Mouse (Mus musculus): ENCODE data around the gene Acsl1.
"Not testable (repeated sequence)": the region's sequence is repeated elsewhere in the genome, so short reads cannot be mapped to it uniquely, and the experiment has no call there.

Gene Acsl1

GRCm38 (mm10) chr8:46559428-46559827 is 88.6 kb downstream of the Acsl1 start:
- DNase-seq (ENCODE audit: low read depth, low spot score): peak; percentile 55

GRCm38 (mm10) chr8:46562333-46562732 is 91.5 kb downstream of the Acsl1 start:
- DNase-seq (ENCODE audit: low read depth, low spot score): no peak

GRCm38 (mm10) chr8:46566914-46567529 is 96.2 kb downstream of the Acsl1 start:
- no peak for DNase-seq (ENCODE audit: low read depth, low spot score)

- no peak for DNase-seq (ENCODE audit: low read depth, low spot score)
These were observed 97.1 kb downstream of the Acsl1 start for GRCm38 (mm10) chr8:46567946-46568345.

- peak; percentile 43 for DNase-seq (ENCODE audit: low read depth, low spot score)
These were observed 98.1 kb downstream of the Acsl1 start for GRCm38 (mm10) chr8:46568942-46569341.

GRCm38 (mm10) chr8:46569659-46570441 is 99.0 kb downstream of the Acsl1 start:
- no peak for DNase-seq (ENCODE audit: low read depth, low spot score)

- no peak for DNase-seq (ENCODE audit: low read depth, low spot score)
These were observed 99.8 kb downstream of the Acsl1 start for GRCm38 (mm10) chr8:46570673-46571072.

- no peak for DNase-seq (ENCODE audit: low read depth, low spot score)
These were observed 102.6 kb downstream of the Acsl1 start for GRCm38 (mm10) chr8:46573446-46573845.

GRCm38 (mm10) chr8:46573964-46574363 is 103.1 kb downstream of the Acsl1 start:
- DNase-seq (ENCODE audit: low read depth, low spot score): no peak

GRCm38 (mm10) chr8:46578794-46579193 is 108.0 kb downstream of the Acsl1 start:
- DNase-seq (ENCODE audit: low read depth, low spot score): no peak

- not testable (repeated sequence) for DNase-seq (ENCODE audit: low read depth, low spot score)
These were observed 113.5 kb downstream of the Acsl1 start for GRCm38 (mm10) chr8:46584328-46584727.

- DNase-seq (ENCODE audit: low read depth, low spot score): no peak
These were observed 114.7 kb downstream of the Acsl1 start for GRCm38 (mm10) chr8:46585576-46585975.

Measured in 3T3-L1 (cell line).